Mouse (Mus musculus) kidney, postnatal 25 days (tissue): ENCODE results near the gene Tmem181a.
A peak's percentile ranks its signal among the peaks of the same experiment; 100 is the strongest.
"Not testable (repeated sequence)": the region's sequence is repeated elsewhere in the genome, so short reads cannot be mapped to it uniquely, and the experiment has no call there.

Experiments
- DNase-seq, 2 experiments: peaks; one replicate each; pipeline ENCODE4 v3.0.0; 2021; ENCODE audit warnings: mixed read lengths in 2 of 2

The Tmem181a gene

DNA sequence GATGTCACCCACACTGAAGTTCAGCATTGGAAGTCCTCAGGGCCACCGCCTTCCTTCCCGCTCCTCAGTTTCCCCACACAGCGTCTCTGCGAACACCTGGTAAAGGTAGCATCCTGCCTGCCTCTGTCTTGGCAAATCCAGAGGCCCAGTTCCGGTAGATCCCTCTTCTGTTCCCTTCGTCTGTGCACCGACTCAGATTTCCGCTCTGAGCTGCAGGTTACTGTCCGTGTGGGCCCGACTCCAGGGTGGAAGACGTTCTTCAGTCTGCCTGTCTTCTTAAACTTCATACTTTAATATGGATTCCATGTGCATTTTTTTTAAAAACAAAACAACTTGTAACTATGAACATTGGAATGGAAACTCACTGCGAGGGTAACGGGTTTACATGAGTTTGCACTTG lies 49.8 kb downstream of the Tmem181a start:
- DNase-seq: not testable (repeated sequence)

DNA sequence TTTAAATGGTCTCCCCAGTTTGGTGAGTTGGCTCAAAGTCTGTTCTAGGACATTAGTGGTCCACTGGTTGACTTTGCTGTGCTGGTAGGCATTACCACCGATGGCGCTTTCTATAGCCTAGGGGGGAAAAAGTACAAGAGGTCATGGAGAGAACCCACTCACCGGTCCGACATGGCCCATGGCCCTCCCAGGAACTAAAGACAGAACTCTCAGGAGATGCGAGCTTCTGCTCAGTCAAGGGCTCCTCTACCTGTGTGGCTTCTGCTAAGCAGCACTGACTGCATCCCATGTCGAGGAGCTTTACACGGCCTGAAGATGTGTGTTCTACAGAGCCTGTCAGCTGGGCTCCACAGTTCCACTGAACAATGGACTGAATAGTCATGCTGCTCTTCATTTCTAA lies 55.1 kb downstream of the Tmem181a start:
- peak in 1 of 2 experiments; percentile 33 for DNase-seq

GRCm38 (mm10) chr17:6312755-6313154 lies 56.1 kb downstream of the Tmem181a start:
- DNase-seq: peak in 1 of 2 experiments; percentile 51

GRCm38 (mm10) chr17:6314493-6314892 lies 57.8 kb downstream of the Tmem181a start:
- DNase-seq: not testable (repeated sequence)

- DNase-seq: not testable (repeated sequence)
Measured at GRCm38 (mm10) chr17:6315706-6316105, 59.0 kb downstream of the Tmem181a start.

GRCm38 (mm10) chr17:6316379-6317126 lies 59.9 kb downstream of the Tmem181a start:
- peak; percentile 36 to 71 for DNase-seq

DNA sequence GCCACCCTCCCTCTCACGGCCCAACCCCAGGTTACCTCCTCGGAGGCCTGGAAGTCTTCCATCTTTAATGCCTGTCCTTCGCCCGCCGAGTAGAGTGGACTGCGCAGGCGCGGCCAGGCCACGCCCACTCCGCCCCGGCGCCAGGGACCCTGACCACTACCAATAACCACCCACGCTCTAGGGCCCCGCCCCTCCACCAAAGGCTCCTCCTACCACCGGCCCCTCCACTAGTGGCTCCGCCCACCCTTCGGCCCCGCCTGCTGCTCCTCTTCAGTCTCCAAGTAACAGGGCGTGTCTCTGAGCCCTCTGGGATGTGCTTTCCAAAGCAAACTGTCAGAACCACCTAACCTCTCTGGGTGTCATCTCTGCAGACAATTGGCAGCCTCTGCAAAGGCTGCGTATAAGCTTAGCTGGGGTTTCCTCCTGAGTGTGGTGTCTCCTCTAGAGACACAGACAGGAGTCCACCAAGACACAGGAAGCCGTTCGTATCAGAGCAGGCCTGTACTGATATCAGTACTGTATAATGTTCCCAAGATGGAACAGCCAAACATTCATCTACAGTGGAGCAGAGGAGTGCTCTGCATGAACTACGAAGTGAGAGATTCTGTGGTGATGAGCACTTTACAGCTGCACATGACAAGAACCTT lies 60.8 kb downstream of the Tmem181a start, which contains the start of gene Dynlt1a:
Gene Dynlt1a (minus strand): TSS at position 162 of the 647 bp plus-strand sequence.
- peak; percentile 96 to 98 for DNase-seq

GRCm38 (mm10) chr17:6321081-6321777 lies 64.6 kb downstream of the Tmem181a start:
- not testable (repeated sequence) for DNase-seq

GRCm38 (mm10) chr17:6321778-6322101 lies 65.1 kb downstream of the Tmem181a start:
- DNase-seq: not testable (repeated sequence)

DNA sequence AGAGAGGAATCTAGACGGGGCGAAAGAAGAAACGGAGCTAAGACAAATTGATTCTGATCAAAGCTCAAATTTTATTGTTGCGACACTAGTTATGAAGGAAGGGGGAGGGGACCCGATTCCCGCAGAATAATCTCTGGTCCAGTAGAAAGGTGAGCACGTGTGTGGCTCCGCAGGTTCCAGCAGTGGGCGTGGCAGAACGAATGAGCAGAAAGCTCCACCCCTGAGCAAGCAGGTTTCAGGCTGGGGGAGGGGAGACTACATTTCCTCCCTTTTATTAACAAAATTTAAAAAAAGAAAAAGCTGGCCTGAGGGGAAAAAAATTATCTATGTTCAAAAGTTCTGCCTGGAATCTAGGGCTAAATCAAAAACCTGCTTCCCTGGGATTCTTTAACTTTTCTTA lies 68.4 kb downstream of the Tmem181a start:
- DNase-seq: peak in 1 of 2 experiments; percentile 29

GRCm38 (mm10) chr17:6325543-6325942 lies 68.9 kb downstream of the Tmem181a start:
- not testable (repeated sequence) for DNase-seq

GRCm38 (mm10) chr17:6327554-6327953 lies 70.9 kb downstream of the Tmem181a start:
- peak in 1 of 2 experiments; percentile 31 for DNase-seq

GRCm38 (mm10) chr17:6328997-6329396 lies 72.3 kb downstream of the Tmem181a start:
- not testable (repeated sequence) for DNase-seq

DNA sequence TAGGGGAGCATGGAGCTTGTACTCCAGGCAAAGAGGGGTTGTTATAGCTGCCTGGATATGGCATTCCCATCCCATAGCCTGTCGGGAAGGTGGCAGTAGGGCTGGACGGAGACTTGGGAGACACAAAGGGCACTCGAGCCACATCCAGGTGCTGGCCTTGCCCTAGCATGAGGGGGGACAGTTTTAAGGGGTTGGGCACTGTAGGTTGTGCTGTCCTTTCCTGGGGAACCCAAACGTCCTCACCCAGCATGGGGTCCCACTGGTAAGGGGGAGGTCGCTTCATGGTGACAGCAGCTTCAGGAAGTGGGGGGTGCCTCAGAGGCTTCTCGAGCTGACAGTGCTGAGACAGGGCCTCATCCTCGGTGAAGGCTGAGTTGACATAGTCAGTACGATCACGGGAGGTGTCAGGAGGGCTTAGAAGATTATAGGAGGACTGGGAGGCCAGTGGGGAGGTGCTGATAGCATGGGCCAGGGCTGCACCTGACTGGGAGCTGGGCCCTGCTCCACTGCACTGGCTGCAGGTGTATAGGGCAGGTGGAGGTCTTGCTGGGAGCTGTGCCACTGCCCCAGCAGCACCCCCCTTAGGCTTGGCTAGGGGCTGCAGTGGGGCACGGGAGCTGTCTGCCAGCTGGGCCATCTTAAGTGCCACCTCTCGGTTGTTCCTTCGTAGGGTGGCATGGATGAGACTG lies 86.1 kb downstream of the Tmem181a start:
- DNase-seq: not testable (repeated sequence)

DNA sequence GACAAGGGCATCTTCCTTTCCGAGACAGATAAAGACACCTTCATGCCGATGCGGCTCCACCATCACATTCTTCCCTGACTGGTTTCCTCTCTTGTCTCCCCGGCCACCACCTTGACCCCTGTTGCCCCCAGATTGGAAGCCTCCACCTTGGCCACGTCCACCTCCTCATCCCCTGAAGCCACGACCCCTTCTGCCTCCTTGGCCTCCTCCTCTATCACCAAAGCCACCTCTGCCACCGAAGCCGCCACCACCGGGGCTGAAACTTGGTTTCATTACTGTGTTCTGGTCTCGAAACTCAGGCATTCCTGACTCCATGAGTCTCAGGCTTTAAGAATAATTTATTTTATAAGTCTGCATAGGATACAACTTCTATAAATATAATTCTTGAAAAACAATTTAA lies 98.6 kb downstream of the Tmem181a start:
- DNase-seq: peak; percentile 1 to 35
